ENCODE assay signal across 9 mouse cellular contexts in genomic region chr11:120612763-120613162, GRCm38 (mm10). TPM values are rescaled to one million over a fixed set of nuclear protein-coding genes. Genes with fewer than 3 reads are reported as not detected.
A peak's percentile ranks its signal among the peaks of the same experiment; 100 is the strongest.
DNase-seq lines count a peak whose midpoint lies in the region; ATAC-seq and TF ChIP-seq lines count a peak whose summit lies in the region.
"Had no signal": no experiment of that assay in that cellular context is flagged by ENCODE, and none has a peak within 500 bp of the region (broad histone marks: within the 10 kb centered on the region; RNA-seq: fewer than 3 reads in every experiment).

No protein-coding gene starts in this region.

- H3K36me3 ChIP-seq in G1E (replicated peaks), result peaks cover 90% of the 10 kb centered on the region

- H3K9me3 ChIP-seq in G1E (replicated peaks), result no peaks in the 10 kb centered on the region
- H3K9me3 ChIP-seq: embryonic facial prominence, embryonic 15.5 days had no signal

- H3K4me1 ChIP-seq in G1E (ENCODE audit: insufficient read depth, low read depth, low read length), result peaks cover 80% of the 10 kb centered on the region

- peaks cover 2% of the 10 kb centered on the region; the same call in 1 of the 2 replicates for H3K27me3 ChIP-seq in G1E (ENCODE audit: insufficient read depth, low read length)

- H3K4me3 ChIP-seq in G1E (ENCODE audit: low read depth, low read length), result no peak overlapping the region
- H3K4me3 ChIP-seq: embryonic facial prominence, embryonic 15.5 days had no signal

- ATAC-seq in G1E (ENCODE audit: extremely low read depth, insufficient number of reproducible peaks, low FRiP score, poor library complexity, severe bottlenecking), result no peak

- peak; percentile 83 for TF ChIP-seq CTCF in G1E (IDR thresholded peaks at IDR 0.05; ENCODE audit: low read depth, low read length)

- peak; percentile 47 to 54 for DNase-seq in left cerebral cortex, adult 18-20 months (ENCODE audit: low spot score in 2 of 2)
- no peak for DNase-seq in left cerebral cortex, postnatal 36 days (ENCODE audit: low spot score in 2 of 2)
- DNase-seq in G1E (ENCODE audit: low spot score), result no peak
- peak; percentile 95 for DNase-seq in cerebellum, adult 9-11 months
- DNase-seq in gastrocnemius, postnatal 36 days, result peak; percentile 63 to 82
- DNase-seq in kidney, postnatal 4 days, result peak; percentile 86 to 89
- DNase-seq in mesoderm, embryonic 11.5 days (ENCODE audit: low read depth, low spot score), result peak; percentile 72
- DNase-seq in thymus, postnatal 0 days (ENCODE audit: low spot score), result peak; percentile 75

- intact Hi-C loops in left cerebral cortex, postnatal 36 days (cut with DNase I), result no loop called here
- intact Hi-C loops in gastrocnemius, postnatal 36 days (cut with DNase I), result loop anchor here (1.0 to 5.0 kb wide), 3 partner anchors 35 to 120 kb away; partner anchors contain the start of gene Slc25a10

RNA-seq across cellular contexts. Expression of gene Npb, which starts 4.5 kb away (rescaled TPM):
- 1 to 10 TPM in 1 of 2 experiments, not detected in 1; 1.3 TPM for total RNA-seq in left cerebral cortex, adult 18-20 months (2021)
- total RNA-seq in left cerebral cortex, postnatal 36 days (2021), result 1 to 10 TPM in 1 of 2 experiments, not detected in 1; 1.2 TPM
- total RNA-seq in G1E (2014; fragmentation: Nextera tagmentation) (1.9 and 2.6 TPM in 2 replicates), G1E (2017) (0.58 TPM in 1 of 2 replicates, not detected in the other)
- polyA plus RNA-seq in G1E (2012), result 3.2 and 3.8 TPM in 2 replicates
- not detected for total RNA-seq in gastrocnemius, postnatal 36 days (2021)
- 1.6 and 2.1 TPM in 2 replicates for polyA plus RNA-seq in thymus, postnatal 0 days (2015; fragmentation: Nextera tagmentation; extraction: Ambion mirVana)

RNA-seq across cellular contexts. Expression of gene Pcyt2, which starts 5.0 kb away (rescaled TPM):
- total RNA-seq in left cerebral cortex, adult 18-20 months (2021), result 100 to 1,000 TPM; 124 to 136 TPM
- 100 to 1,000 TPM; 115 to 135 TPM for total RNA-seq in left cerebral cortex, postnatal 36 days (2021)
- total RNA-seq in G1E (2014; fragmentation: Nextera tagmentation) (29.0 and 43.1 TPM in 2 replicates), G1E (2017) (102 and 119 TPM in 2 replicates)
- 129 and 146 TPM in 2 replicates for polyA plus RNA-seq in G1E (2012)
- total RNA-seq in gastrocnemius, postnatal 36 days (2021), result 10 to 100 TPM; 26.7 to 33.5 TPM
- polyA plus RNA-seq in thymus, postnatal 0 days (2015; fragmentation: Nextera tagmentation; extraction: Ambion mirVana), result 113 and 114 TPM in 2 replicates

RNA-seq across cellular contexts. Expression of gene Sirt7, which starts 12.3 kb away (rescaled TPM):
- 10 to 100 TPM; 34.9 to 38.6 TPM for total RNA-seq in left cerebral cortex, adult 18-20 months (2021)
- 10 to 100 TPM; 37.8 to 43.3 TPM for total RNA-seq in left cerebral cortex, postnatal 36 days (2021)
- total RNA-seq in G1E (2014; fragmentation: Nextera tagmentation) (28.9 and 35.3 TPM in 2 replicates), G1E (2017) (74.5 and 96.2 TPM in 2 replicates)
- polyA plus RNA-seq in G1E (2012), result 169 and 256 TPM in 2 replicates
- total RNA-seq in gastrocnemius, postnatal 36 days (2021), result 1 to 10 TPM; 4.5 TPM
- 100 and 108 TPM in 2 replicates for polyA plus RNA-seq in thymus, postnatal 0 days (2015; fragmentation: Nextera tagmentation; extraction: Ambion mirVana)

RNA-seq across cellular contexts. Expression of gene Anapc11, which starts 14.5 kb away (rescaled TPM):
- 10 to 100 TPM; 95.1 to 98.8 TPM for total RNA-seq in left cerebral cortex, adult 18-20 months (2021)
- 10 to 100 TPM; 91.4 to 99.7 TPM for total RNA-seq in left cerebral cortex, postnatal 36 days (2021)
- total RNA-seq in G1E (2014; fragmentation: Nextera tagmentation), result 83.1 and 83.8 TPM in 2 replicates
- total RNA-seq in G1E (2017), result 62.3 and 69.3 TPM in 2 replicates
- 176 and 212 TPM in 2 replicates for polyA plus RNA-seq in G1E (2012)
- total RNA-seq in gastrocnemius, postnatal 36 days (2021), result 10 to 100 TPM; 44.0 to 50.5 TPM
- 158 and 179 TPM in 2 replicates for polyA plus RNA-seq in thymus, postnatal 0 days (2015; fragmentation: Nextera tagmentation; extraction: Ambion mirVana)

RNA-seq across cellular contexts. Expression of gene Alyref, which starts 14.6 kb away (rescaled TPM):
- 10 to 100 TPM; 60.8 to 62.9 TPM for total RNA-seq in left cerebral cortex, adult 18-20 months (2021)
- total RNA-seq in left cerebral cortex, postnatal 36 days (2021), result 10 to 100 TPM; 59.7 to 67.5 TPM
- 89.8 and 122 TPM in 2 replicates for total RNA-seq in G1E (2014; fragmentation: Nextera tagmentation)
- 270 and 280 TPM in 2 replicates for total RNA-seq in G1E (2017)
- polyA plus RNA-seq in G1E (2012), result 505 and 623 TPM in 2 replicates
- 10 to 100 TPM; 36.1 to 41.5 TPM for total RNA-seq in gastrocnemius, postnatal 36 days (2021)
- polyA plus RNA-seq in thymus, postnatal 0 days (2015; fragmentation: Nextera tagmentation; extraction: Ambion mirVana), result 571 and 587 TPM in 2 replicates

Comparison
In these comparisons a context has a peak if more than half of its experiments do, and no peak if none do; other contexts are left out.
1. DNase-seq: peak in left cerebral cortex, adult 18-20 months (2 of 2), cerebellum, adult 9-11 months (single experiment), gastrocnemius, postnatal 36 days (2 of 2), kidney, postnatal 4 days (2 of 2), mesoderm, embryonic 11.5 days (single experiment) and thymus, postnatal 0 days (single experiment); none in left cerebral cortex, postnatal 36 days (0 of 2) and G1E (single experiment).
2. RNA of gene Sirt7, which starts 12.3 kb away (total RNA-seq): 28.9 to 96.2 TPM in G1E, 37.8 to 43.3 TPM in left cerebral cortex, postnatal 36 days and 34.9 to 38.6 TPM in left cerebral cortex, adult 18-20 months; 4.5 TPM in gastrocnemius, postnatal 36 days; every median in the first group is over 4 times any median in the second.